Mouse (Mus musculus): ENCODE data around the gene Mrpl22. TPM values are rescaled to one million over a fixed set of nuclear protein-coding genes. Genes with fewer than 3 reads are reported as not detected.

The Mrpl22 gene
- polyA plus RNA-seq, 1 experiment = 23.5 TPM

DNA sequence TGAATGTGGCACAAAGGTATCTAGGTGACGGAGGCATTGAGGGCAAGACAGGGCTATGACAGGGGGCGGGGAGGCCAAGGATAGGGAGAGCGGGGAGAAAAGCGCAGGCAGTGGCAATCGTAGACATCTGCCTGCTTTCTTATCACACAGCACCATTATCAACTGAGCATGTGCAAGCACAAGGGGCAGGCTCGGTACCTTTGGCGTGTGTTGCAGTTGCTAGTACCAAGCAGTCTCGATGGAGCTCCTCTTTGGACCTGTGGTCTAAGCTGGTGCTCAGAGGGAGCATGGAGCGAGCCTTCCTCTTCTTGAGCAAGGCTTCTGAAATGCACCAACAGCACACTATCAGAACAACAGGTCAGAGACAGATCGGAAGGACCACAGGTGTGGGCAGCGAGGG, 32.6 kb upstream of the Mrpl22 start:
- peaks cover 18% of the 10 kb centered on the region for H3K4me1 ChIP-seq (ENCODE audit: control insufficient read depth, insufficient read depth, low read length)
- H3K4me3 ChIP-seq (ENCODE audit: insufficient read depth, low read length) = no peak overlapping the region
- TF ChIP-seq POLR2A (IDR thresholded peaks at IDR 0.05; ENCODE audit: borderline replicate concordance, low read depth, low read length) (no peak), CTCF (IDR thresholded peaks at IDR 0.05; ENCODE audit: low read depth, low read length) (no peak)
- H3K27ac ChIP-seq (ENCODE audit: insufficient read depth, low read depth, low read length) = peak overlapping the region; percentile 46; the same call in 1 of the 2 replicates

DNA sequence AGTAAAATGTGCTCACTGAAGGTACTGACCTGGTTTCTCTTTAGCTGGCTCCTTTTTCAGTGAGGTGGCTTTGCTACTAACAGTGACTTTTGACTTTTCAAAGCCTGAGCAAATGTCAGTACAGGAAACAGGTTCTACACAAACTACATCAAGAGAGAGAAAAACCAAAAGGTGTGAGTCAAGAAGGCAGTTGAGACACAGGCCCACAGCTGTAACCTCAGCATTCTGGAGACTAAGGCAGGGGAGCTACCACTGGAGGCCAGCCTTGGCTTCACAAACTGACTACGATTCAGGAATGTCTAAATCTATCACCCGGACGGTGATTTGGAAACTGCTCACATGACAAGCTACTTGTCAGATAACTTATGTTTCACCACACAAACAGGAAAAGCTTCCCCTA, 32.0 kb upstream of the Mrpl22 start:
- H3K27ac ChIP-seq (ENCODE audit: insufficient read depth, low read depth, low read length) = peak overlapping the region; percentile 46
- no peak overlapping the region for H3K4me3 ChIP-seq (ENCODE audit: insufficient read depth, low read length)
- TF ChIP-seq POLR2A (IDR thresholded peaks at IDR 0.05; ENCODE audit: borderline replicate concordance, low read depth, low read length) (no peak), CTCF (IDR thresholded peaks at IDR 0.05; ENCODE audit: low read depth, low read length) (no peak)
- peaks cover 23% of the 10 kb centered on the region for H3K4me1 ChIP-seq (ENCODE audit: control insufficient read depth, insufficient read depth, low read length)

- Histone ChIP-seq H3K27ac (ENCODE audit: insufficient read depth, low read depth, low read length) (peak overlapping the region; percentile 91), H3K4me1 (ENCODE audit: control insufficient read depth, insufficient read depth, low read length) (peaks cover 18% of the 10 kb centered on the region), H3K4me3 (ENCODE audit: insufficient read depth, low read length) (no peak overlapping the region)
- TF ChIP-seq POLR2A (IDR thresholded peaks at IDR 0.05; ENCODE audit: borderline replicate concordance, low read depth, low read length) = no peak
- TF ChIP-seq CTCF (IDR thresholded peaks at IDR 0.05; ENCODE audit: low read depth, low read length) = no peak
These were observed 27.6 kb upstream of the Mrpl22 start for GRCm38 (mm10) chr11:58143704-58144426.

DNA sequence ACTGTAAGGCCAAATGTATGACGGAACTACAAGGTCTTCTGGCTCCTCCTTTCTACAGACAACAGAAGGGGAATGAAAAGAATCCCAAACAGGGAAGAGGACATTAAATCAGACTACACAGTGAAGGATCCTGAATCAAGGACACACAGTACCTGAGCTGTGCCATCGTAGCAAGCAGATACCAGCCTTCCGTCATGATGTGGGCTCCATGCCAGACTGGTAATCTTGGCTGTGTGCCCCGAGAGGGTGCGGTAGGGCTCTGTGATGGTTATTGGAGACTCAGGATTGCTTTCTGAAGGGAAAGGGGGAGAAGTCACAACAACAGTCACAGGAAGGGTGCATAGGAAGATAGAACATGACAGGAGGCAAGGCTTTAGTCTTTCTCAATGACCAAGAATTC, 25.2 kb upstream of the Mrpl22 start:
- H3K4me1 ChIP-seq (ENCODE audit: control insufficient read depth, insufficient read depth, low read length) = peaks cover 13% of the 10 kb centered on the region
- no peak overlapping the region for H3K27ac ChIP-seq (ENCODE audit: insufficient read depth, low read depth, low read length)
- TF ChIP-seq CTCF (IDR thresholded peaks at IDR 0.05; ENCODE audit: low read depth, low read length) (no peak), POLR2A (IDR thresholded peaks at IDR 0.05; ENCODE audit: borderline replicate concordance, low read depth, low read length) (no peak)
- no peak overlapping the region for H3K4me3 ChIP-seq (ENCODE audit: insufficient read depth, low read length)

- Histone ChIP-seq H3K4me1 (ENCODE audit: control insufficient read depth, insufficient read depth, low read length) (peaks cover 3% of the 10 kb centered on the region; the same call in 1 of the 2 replicates), H3K4me3 (ENCODE audit: insufficient read depth, low read length) (no peak overlapping the region), H3K27ac (ENCODE audit: insufficient read depth, low read depth, low read length) (no peak overlapping the region)
- TF ChIP-seq CTCF (IDR thresholded peaks at IDR 0.05; ENCODE audit: low read depth, low read length) (no peak), POLR2A (IDR thresholded peaks at IDR 0.05; ENCODE audit: borderline replicate concordance, low read depth, low read length) (no peak)
These were observed 16.0 kb upstream of the Mrpl22 start for GRCm38 (mm10) chr11:58155458-58155857.

GRCm38 (mm10) chr11:58156871-58157270, 14.6 kb upstream of the Mrpl22 start:
- Histone ChIP-seq H3K4me3 (ENCODE audit: insufficient read depth, low read length) (no peak overlapping the region), H3K27ac (ENCODE audit: insufficient read depth, low read depth, low read length) (no peak overlapping the region), H3K4me1 (ENCODE audit: control insufficient read depth, insufficient read depth, low read length) (peaks cover 3% of the 10 kb centered on the region; the same call in 1 of the 2 replicates)
- TF ChIP-seq POLR2A (IDR thresholded peaks at IDR 0.05; ENCODE audit: borderline replicate concordance, low read depth, low read length) (no peak), CTCF (IDR thresholded peaks at IDR 0.05; ENCODE audit: low read depth, low read length) (no peak)

DNA sequence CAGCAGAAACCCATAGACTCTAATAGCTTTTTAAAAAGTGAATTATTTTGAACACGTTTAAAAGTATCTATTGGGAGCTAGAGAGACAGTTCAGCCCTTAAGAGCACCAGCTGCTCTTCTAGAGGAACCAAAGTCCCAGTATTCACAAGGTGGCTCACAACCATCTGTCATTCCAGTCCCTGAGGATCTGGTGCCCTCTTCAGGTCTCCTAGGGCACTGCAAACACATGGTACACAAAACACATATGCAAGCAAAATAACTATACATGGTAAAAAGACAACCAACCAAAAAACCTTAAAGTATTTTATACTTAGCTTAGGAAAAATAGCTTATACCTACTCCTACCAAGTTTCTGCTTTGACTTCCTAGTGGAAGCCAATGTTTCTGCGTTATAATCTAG, 6.4 kb upstream of the Mrpl22 start:
- TF ChIP-seq POLR2A (IDR thresholded peaks at IDR 0.05; ENCODE audit: borderline replicate concordance, low read depth, low read length) = no peak
- TF ChIP-seq CTCF (IDR thresholded peaks at IDR 0.05; ENCODE audit: low read depth, low read length) = no peak
- Histone ChIP-seq H3K27ac (ENCODE audit: insufficient read depth, low read depth, low read length) (no peak overlapping the region), H3K4me3 (ENCODE audit: insufficient read depth, low read length) (no peak overlapping the region), H3K4me1 (ENCODE audit: control insufficient read depth, insufficient read depth, low read length) (no peaks in the 10 kb centered on the region)

DNA sequence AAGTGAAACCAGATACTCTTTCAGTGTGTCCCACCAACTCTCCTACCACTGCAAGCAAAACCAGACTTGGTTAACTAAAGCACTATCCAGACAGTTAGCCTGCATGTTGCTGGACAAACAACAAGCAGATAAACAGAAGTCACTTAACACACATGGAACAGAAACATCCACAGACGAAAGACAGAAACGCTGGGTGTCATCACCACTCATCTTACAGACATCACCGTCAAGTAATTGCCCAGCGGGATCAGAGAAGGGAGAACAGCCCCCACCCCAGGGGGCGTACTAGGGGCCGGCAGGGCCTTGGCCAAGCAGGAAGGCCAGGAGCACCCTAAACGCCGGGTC, 3.7 kb upstream of the Mrpl22 start:
- Histone ChIP-seq H3K4me3 (ENCODE audit: insufficient read depth, low read length) (peak overlapping the region; percentile 93), H3K4me1 (ENCODE audit: control insufficient read depth, insufficient read depth, low read length) (peaks cover 6% of the 10 kb centered on the region), H3K27ac (ENCODE audit: insufficient read depth, low read depth, low read length) (no peak overlapping the region)
- TF ChIP-seq POLR2A (IDR thresholded peaks at IDR 0.05; ENCODE audit: borderline replicate concordance, low read depth, low read length) = no peak

- TF ChIP-seq POLR2A (IDR thresholded peaks at IDR 0.05; ENCODE audit: borderline replicate concordance, low read depth, low read length) (no peak), CTCF (IDR thresholded peaks at IDR 0.05; ENCODE audit: low read depth, low read length) (no peak)
- H3K4me1 ChIP-seq (ENCODE audit: control insufficient read depth, insufficient read depth, low read length) = peaks cover 7% of the 10 kb centered on the region
- H3K27ac ChIP-seq (ENCODE audit: insufficient read depth, low read depth, low read length) = peak within 1 kb of the TSS; percentile 50
- H3K4me3 ChIP-seq (ENCODE audit: insufficient read depth, low read length) = peak within 1 kb of the TSS; percentile 93
These were observed 3.1 kb upstream of the Mrpl22 start, which contains the start of gene Gemin5 for GRCm38 (mm10) chr11:58168167-58168915. Gene Gemin5, minus strand, starts transcription at chr11:58168539.

- TF ChIP-seq CTCF (IDR thresholded peaks at IDR 0.05; ENCODE audit: low read depth, low read length) (no peak), POLR2A (IDR thresholded peaks at IDR 0.05; ENCODE audit: borderline replicate concordance, low read depth, low read length) (no peak)
- H3K4me3 ChIP-seq (ENCODE audit: insufficient read depth, low read length) = no peak overlapping the region
- H3K27ac ChIP-seq (ENCODE audit: insufficient read depth, low read depth, low read length) = no peak overlapping the region
- H3K4me1 ChIP-seq (ENCODE audit: control insufficient read depth, insufficient read depth, low read length) = peaks cover 7% of the 10 kb centered on the region
These were observed 1.8 kb upstream of the Mrpl22 start for GRCm38 (mm10) chr11:58169666-58170065.
